ENCODE assay signal across 9 mouse cellular contexts in genomic region chr3:93593512-93593911, GRCm38 (mm10). TPM values are rescaled to one million over a fixed set of nuclear protein-coding genes. Genes with fewer than 3 reads are reported as not detected.
A peak's percentile ranks its signal among the peaks of the same experiment; 100 is the strongest.
DNase-seq lines count a peak whose midpoint lies in the region; ATAC-seq lines count a peak whose summit lies in the region.
"Had no signal": no experiment of that assay in that cellular context is flagged by ENCODE, and none has a peak within 500 bp of the region (broad histone marks: within the 10 kb centered on the region; RNA-seq: fewer than 3 reads in every experiment).

No protein-coding gene starts in this region.

- no peak for DNase-seq in frontal cortex, postnatal 10 days (ENCODE audit: low spot score in 2 of 2)
- DNase-seq in 3T3-L1 (ENCODE audit: low read depth, low spot score) (peak; percentile 86), adipocyte (ENCODE audit: low spot score) (peak; percentile 80)
- DNase-seq in gastrocnemius, adult 18-20 months (ENCODE audit: low spot score) = peak; percentile 55
- DNase-seq in kidney, postnatal 36 days = peak; percentile 82 to 90
- peak; percentile 49 to 68 for DNase-seq in natural killer cell, adult 2 months (ENCODE audit: low spot score in 2 of 2)

- ATAC-seq in frontal cortex, adult (ENCODE audit: low TSS enrichment) = peak; percentile 57; the same call in 1 of the 2 replicates
- no peak for ATAC-seq in erythroblast, adult 5-6 weeks (replicated peaks; ENCODE audit: low FRiP score, poor library complexity, severe bottlenecking)

RNA-seq across cellular contexts. Expression of gene S100a10, which starts 38.6 kb away (rescaled TPM):
- total RNA-seq in gastrocnemius, adult 18-20 months (2021) = 10 to 100 TPM; 42.2 to 48.1 TPM
- 69.6 and 73.6 TPM in 2 replicates for total RNA-seq in erythroblast, adult 5-6 weeks (2015; ENCODE audit: low replicate concordance)
- 56.1 and 64.1 TPM in 2 replicates for total RNA-seq in erythroblast, adult 5-6 weeks (2017; ENCODE audit: low replicate concordance)

RNA-seq across cellular contexts. Expression of gene Tdpoz2, which starts 59.0 kb away (rescaled TPM):
- total RNA-seq in gastrocnemius, adult 18-20 months (2021) = not detected
- not detected in 2 replicates for total RNA-seq in erythroblast, adult 5-6 weeks (2015; ENCODE audit: low replicate concordance)
- total RNA-seq in erythroblast, adult 5-6 weeks (2017; ENCODE audit: low replicate concordance) = not detected in 2 replicates
- total RNA-seq: hematopoietic stem cell, adult 5-6 weeks had no signal

Comparison
In these comparisons a context has a peak if more than half of its experiments do, and no peak if none do; other contexts are left out.
1. DNase-seq: peak in 3T3-L1 (single experiment), adipocyte (single experiment), gastrocnemius, adult 18-20 months (single experiment), kidney, postnatal 36 days (2 of 2) and natural killer cell, adult 2 months (2 of 2); none in frontal cortex, postnatal 10 days (0 of 2).